Mouse (Mus musculus) forebrain, embryonic 14.5 days (tissue): ENCODE measurements at regions not wholly inside any gene's neighbourhood (a gene's known extent, or its start where the extent isn't known, plus 50 kb on each side); places are given as distances from the start of the nearest gene placed in this dataset. TPM values are rescaled to one million over a fixed set of nuclear protein-coding genes. Genes with fewer than 3 reads are reported as not detected.

Experiments used
- microRNA counts: library from miRNA; unstranded; fragments of <30 nt; microRNA quantifications from one replicate; lab custom pipeline; 2016
- microRNA-seq: library from miRNA; unstranded; fragments of <30 nt; microRNA quantifications from one replicate; pipeline ENCODE4, GENCODE M21; 2016

MicroRNAs in the stretch of these regions (microRNA counts, 519-probe panel; counts per million panel counts)
- 3,282 counts per million, percentile 29 among the panel's probes with 10 or more counts for microRNA mmu-miR-1193 (lab: Ali Mortazavi, UCI)
- 1,275 counts per million, percentile 2 among the panel's probes with 10 or more counts for microRNA mmu-miR-1197 (lab: Ali Mortazavi, UCI)
- 3,652 counts per million, percentile 36 among the panel's probes with 10 or more counts for microRNA mmu-miR-134 (lab: Ali Mortazavi, UCI)
- microRNA mmu-miR-154 (lab: Ali Mortazavi, UCI): 5,162 counts per million, percentile 80 among the panel's probes with 10 or more counts
- not detected for microRNA mmu-miR-299 (lab: Ali Mortazavi, UCI)
- microRNA mmu-miR-300 (lab: Ali Mortazavi, UCI): 4,592 counts per million, percentile 62 among the panel's probes with 10 or more counts
- not detected for microRNA mmu-miR-3072 (lab: Ali Mortazavi, UCI)
- microRNA mmu-miR-323-3p (lab: Ali Mortazavi, UCI): 4,936 counts per million, percentile 75 among the panel's probes with 10 or more counts
- microRNA mmu-miR-323-5p (lab: Ali Mortazavi, UCI): not detected
- 4,918 counts per million, percentile 74 among the panel's probes with 10 or more counts for microRNA mmu-miR-329 (lab: Ali Mortazavi, UCI)
- microRNA mmu-miR-369-3p (lab: Ali Mortazavi, UCI): 5,216 counts per million, percentile 81 among the panel's probes with 10 or more counts
- microRNA mmu-miR-369-5p (lab: Ali Mortazavi, UCI): 3,688 counts per million, percentile 38 among the panel's probes with 10 or more counts
- microRNA mmu-miR-376a (lab: Ali Mortazavi, UCI): 5,397 counts per million, percentile 83 among the panel's probes with 10 or more counts
- 5,749 counts per million, percentile 87 among the panel's probes with 10 or more counts for microRNA mmu-miR-376b (lab: Ali Mortazavi, UCI)
- microRNA mmu-miR-376c (lab: Ali Mortazavi, UCI): 5,044 counts per million, percentile 76 among the panel's probes with 10 or more counts
- microRNA mmu-miR-377 (lab: Ali Mortazavi, UCI): 5,081 counts per million, percentile 77 among the panel's probes with 10 or more counts
- 3,128 counts per million, percentile 25 among the panel's probes with 10 or more counts for microRNA mmu-miR-379 (lab: Ali Mortazavi, UCI)
- 2,233 counts per million, percentile 10 among the panel's probes with 10 or more counts for microRNA mmu-miR-380-3p (lab: Ali Mortazavi, UCI)
- microRNA mmu-miR-380-5p (lab: Ali Mortazavi, UCI): not detected
- microRNA mmu-miR-381 (lab: Ali Mortazavi, UCI): 4,330 counts per million, percentile 53 among the panel's probes with 10 or more counts
- microRNA mmu-miR-382 (lab: Ali Mortazavi, UCI): 5,252 counts per million, percentile 81 among the panel's probes with 10 or more counts
- 3,363 counts per million, percentile 31 among the panel's probes with 10 or more counts for microRNA mmu-miR-409-3p (lab: Ali Mortazavi, UCI)
- 3,580 counts per million, percentile 33 among the panel's probes with 10 or more counts for microRNA mmu-miR-409-5p (lab: Ali Mortazavi, UCI)
- 5,478 counts per million, percentile 84 among the panel's probes with 10 or more counts for microRNA mmu-miR-410 (lab: Ali Mortazavi, UCI)
- microRNA mmu-miR-411 (lab: Ali Mortazavi, UCI): 3,905 counts per million, percentile 44 among the panel's probes with 10 or more counts
- microRNA mmu-miR-412 (lab: Ali Mortazavi, UCI): not detected
- not detected for microRNA mmu-miR-453 (lab: Ali Mortazavi, UCI)
- not detected for microRNA mmu-miR-485 (lab: Ali Mortazavi, UCI)
- 4,972 counts per million, percentile 76 among the panel's probes with 10 or more counts for microRNA mmu-miR-487b (lab: Ali Mortazavi, UCI)
- not detected for microRNA mmu-miR-494 (lab: Ali Mortazavi, UCI)
- 5,379 counts per million, percentile 83 among the panel's probes with 10 or more counts for microRNA mmu-miR-495 (lab: Ali Mortazavi, UCI)
- microRNA mmu-miR-496 (lab: Ali Mortazavi, UCI): 2,694 counts per million, percentile 17 among the panel's probes with 10 or more counts
- microRNA mmu-miR-539 (lab: Ali Mortazavi, UCI): 3,137 counts per million, percentile 26 among the panel's probes with 10 or more counts
- microRNA mmu-miR-541 (lab: Ali Mortazavi, UCI): 4,348 counts per million, percentile 55 among the panel's probes with 10 or more counts
- 4,855 counts per million, percentile 73 among the panel's probes with 10 or more counts for microRNA mmu-miR-543 (lab: Ali Mortazavi, UCI)
- 371 counts per million, percentile 1 among the panel's probes with 10 or more counts for microRNA mmu-miR-544 (lab: Ali Mortazavi, UCI)
- microRNA mmu-miR-654-3p (lab: Ali Mortazavi, UCI): not detected
- microRNA mmu-miR-654-5p (lab: Ali Mortazavi, UCI): not detected
- microRNA mmu-miR-666-3p (lab: Ali Mortazavi, UCI): not detected
- microRNA mmu-miR-666-5p (lab: Ali Mortazavi, UCI): not detected
- 3,607 counts per million, percentile 35 among the panel's probes with 10 or more counts for microRNA mmu-miR-667 (lab: Ali Mortazavi, UCI)
- microRNA mmu-miR-668 (lab: Ali Mortazavi, UCI): not detected
- not detected for microRNA mmu-miR-679 (lab: Ali Mortazavi, UCI)
- not detected for microRNA mmu-miR-758 (lab: Ali Mortazavi, UCI)
- not detected for microRNA mmu-miR-882 (lab: Ali Mortazavi, UCI)

Small RNA genes in the stretch of these regions (microRNA-seq; reads per million reads assigned to microRNA genes)
- not detected for gene Gm24321
- not detected for gene Gm25252
- not detected for gene Gm25750
- gene Gm27379: not detected
- not detected for gene Gm44322
- 775 reads per million, percentile 79 among the genes with 10 or more reads in this experiment for gene Mir1193
- gene Mir1197: 2.1 reads per million, percentile 12 among the genes with 10 or more reads in this experiment
- 685 reads per million, percentile 78 among the genes with 10 or more reads in this experiment for gene Mir134
- 592 reads per million, percentile 78 among the genes with 10 or more reads in this experiment for gene Mir154
- not detected for gene Mir299a
- gene Mir299b: not detected
- 381 reads per million, percentile 72 among the genes with 10 or more reads in this experiment for gene Mir300
- 18.4 reads per million, percentile 38 among the genes with 10 or more reads in this experiment for gene Mir3072
- gene Mir323: 529 reads per million, percentile 76 among the genes with 10 or more reads in this experiment
- gene Mir329: 129 reads per million, percentile 60 among the genes with 10 or more reads in this experiment
- gene Mir369: 4,728 reads per million, percentile 92 among the genes with 10 or more reads in this experiment
- not detected for gene Mir376a
- 196 reads per million, percentile 65 among the genes with 10 or more reads in this experiment for gene Mir376b
- 504 reads per million, percentile 75 among the genes with 10 or more reads in this experiment for gene Mir376c
- 41.4 reads per million, percentile 46 among the genes with 10 or more reads in this experiment for gene Mir377
- gene Mir379: 2,028 reads per million, percentile 86 among the genes with 10 or more reads in this experiment
- gene Mir380: not detected
- gene Mir381: 1,978 reads per million, percentile 85 among the genes with 10 or more reads in this experiment
- gene Mir382: 3,002 reads per million, percentile 89 among the genes with 10 or more reads in this experiment
- gene Mir409: not detected
- 44.3 reads per million, percentile 48 among the genes with 10 or more reads in this experiment for gene Mir410
- gene Mir411: 5,588 reads per million, percentile 93 among the genes with 10 or more reads in this experiment
- 79.7 reads per million, percentile 54 among the genes with 10 or more reads in this experiment for gene Mir412
- gene Mir453: not detected
- 215 reads per million, percentile 66 among the genes with 10 or more reads in this experiment for gene Mir485
- gene Mir487b: 27,109 reads per million, percentile 98 among the genes with 10 or more reads in this experiment
- gene Mir494: 169 reads per million, percentile 63 among the genes with 10 or more reads in this experiment
- 82.5 reads per million, percentile 54 among the genes with 10 or more reads in this experiment for gene Mir495
- 316 reads per million, percentile 71 among the genes with 10 or more reads in this experiment for gene Mir496a
- not detected for gene Mir539
- gene Mir541: 2,971 reads per million, percentile 88 among the genes with 10 or more reads in this experiment
- gene Mir543: 327 reads per million, percentile 71 among the genes with 10 or more reads in this experiment
- gene Mir544: 4.9 reads per million, percentile 26 among the genes with 10 or more reads in this experiment
- gene Mir654: not detected
- gene Mir666: 65.4 reads per million, percentile 52 among the genes with 10 or more reads in this experiment
- 144 reads per million, percentile 61 among the genes with 10 or more reads in this experiment for gene Mir667
- gene Mir668: 83.0 reads per million, percentile 55 among the genes with 10 or more reads in this experiment
- 87.1 reads per million, percentile 55 among the genes with 10 or more reads in this experiment for gene Mir679
- gene Mir758: 36.9 reads per million, percentile 44 among the genes with 10 or more reads in this experiment
- not detected for gene Mir882
